Mouse (Mus musculus) forebrain, embryonic 14.5 days (tissue): Measurements from ENCODE around the gene Rnf152. TPM values are rescaled to one million over a fixed set of nuclear protein-coding genes. Genes with fewer than 3 reads are reported as not detected.

Experiments
- ATAC-seq: fragments of 200-750 bp; cut with Nextera tagmentation; 2 replicates; pipeline ENCODE4 v1.8.0; 2017; ENCODE audit warnings: mild to moderate bottlenecking, moderate library complexity
- DNase-seq: peaks from one replicate; pipeline ENCODE4 v3.0.0-alpha.2; 2015; ENCODE audit warnings: low spot score
- H3K27ac ChIP-seq: fragments of 300-500 bp; sonication (generic); 2 replicates; pipeline ENCODE4 v1.5.1; 2014; ENCODE audit warnings: low read depth, mild to moderate bottlenecking, control low read depth, low read length, moderate library complexity
- H3K27me3 ChIP-seq: fragments of 300-500 bp; sonication (generic); replicated peaks from 2 replicates; pipeline ENCODE4 v1.6.1; 2014; ENCODE audit warnings: low read length, control low read depth, mixed read lengths; ENCODE audit not compliant: control insufficient read depth, insufficient read depth
- H3K36me3 ChIP-seq: fragments of 300-500 bp; sonication (generic); 2 replicates; pipeline ENCODE4 v1.6.1; 2014; ENCODE audit warnings: low read length, control low read depth; ENCODE audit not compliant: control insufficient read depth, insufficient read depth
- H3K4me1 ChIP-seq: fragments of 300-500 bp; sonication (generic); 2 replicates; pipeline ENCODE4 v1.6.1; 2014; ENCODE audit warnings: antibody characterized with exemption, low read length, control low read depth; ENCODE audit not compliant: control insufficient read depth, insufficient read depth
- H3K4me2 ChIP-seq: fragments of 300-500 bp; sonication (generic); 2 replicates; pipeline ENCODE4 v1.6.1; 2014; ENCODE audit warnings: mild to moderate bottlenecking, control low read depth, low read length
- H3K4me3 ChIP-seq: fragments of 300-500 bp; sonication (generic); 2 replicates; pipeline ENCODE4 v1.5.1; 2014; ENCODE audit warnings: low read depth, low read length, control low read depth
- H3K9ac ChIP-seq: fragments of 300-500 bp; sonication (generic); 2 replicates; pipeline ENCODE4 v1.6.1; 2014; ENCODE audit warnings: mild to moderate bottlenecking, low read length, control low read depth, moderate library complexity
- H3K9me3 ChIP-seq: fragments of 300-500 bp; sonication (generic); replicated peaks from 2 replicates; pipeline ENCODE4 v1.6.1; 2016; ENCODE audit warnings: low read length, control low read depth, mixed read lengths; ENCODE audit not compliant: control insufficient read depth
- WGBS: fragments of 180-500 bp; shearing (Covaris S2); extraction: QIAGEN DNeasy Blood & Tissue Kit; methylation state at CpG from one replicate; pipeline ENCODE4 v1.1.7; 2014; 5-methylcytosine and 5-hydroxymethylcytosine counted together
- polyA plus RNA-seq: library from polyadenylated mRNA; unstranded; fragments of >200 nt; fragmentation: Nextera tagmentation; extraction: Ambion mirVana; gene quantifications from 2 replicates; pipeline ENCODE4 v1.2.1, GENCODE M21; 2014

Gene Rnf152
- polyA plus RNA-seq = 4.9 and 7.4 TPM in 2 replicates

GRCm38 (mm10) chr1:105356291-105357011, at the start of gene Rnf152:
Gene Rnf152, minus strand, starts transcription at chr1:105356710.
- no peaks in the 10 kb centered on the region for H3K36me3 ChIP-seq
- no peaks in the 10 kb centered on the region; the same call in 1 of the 2 replicates for H3K4me1 ChIP-seq
- H3K27me3 ChIP-seq = no peaks in the 10 kb centered on the region
- DNase-seq (no peak), ATAC-seq (peak; percentile 76)
- H3K9me3 ChIP-seq = no peaks in the 10 kb centered on the region
- H3K27ac ChIP-seq = peak within 1 kb of the TSS; percentile 56
- peak within 1 kb of the TSS; percentile 87 for H3K4me2 ChIP-seq
- under 1% methylated on average over 58 of the region's 58 CpGs for WGBS
- H3K9ac ChIP-seq = peak within 1 kb of the TSS; percentile 84
- H3K4me3 ChIP-seq = peak within 1 kb of the TSS; percentile 70

- ATAC-seq = no peak
- Histone ChIP-seq H3K27me3 (no peaks in the 10 kb centered on the region), H3K4me3 (no peak overlapping the region), H3K4me1 (no peaks in the 10 kb centered on the region), H3K27ac (no peak overlapping the region), H3K36me3 (no peaks in the 10 kb centered on the region), H3K4me2 (no peak overlapping the region), H3K9me3 (no peaks in the 10 kb centered on the region), H3K9ac (no peak overlapping the region)
- WGBS = 79% methylated on average over 1 of the region's 1 CpGs
- DNase-seq = no peak
Measured at GRCm38 (mm10) chr1:105402853-105403252, 46.3 kb upstream of the Rnf152 start.

GRCm38 (mm10) chr1:105384141-105384937, 27.8 kb upstream of the Rnf152 start:
- no peak overlapping the region for H3K9ac ChIP-seq
- H3K27me3 ChIP-seq = no peaks in the 10 kb centered on the region
- no peak overlapping the region for H3K4me2 ChIP-seq
- H3K27ac ChIP-seq = no peak overlapping the region
- no peak overlapping the region for H3K4me3 ChIP-seq
- H3K36me3 ChIP-seq = no peaks in the 10 kb centered on the region
- no peaks in the 10 kb centered on the region for H3K4me1 ChIP-seq
- H3K9me3 ChIP-seq = no peaks in the 10 kb centered on the region
- 64% methylated on average over 4 of the region's 4 CpGs for WGBS
- DNase-seq (peak; percentile 8), ATAC-seq (no peak)

- no peaks in the 10 kb centered on the region for H3K36me3 ChIP-seq
- no peak overlapping the region for H3K4me3 ChIP-seq
- no peaks in the 10 kb centered on the region for H3K4me1 ChIP-seq
- no peaks in the 10 kb centered on the region for H3K9me3 ChIP-seq
- H3K4me2 ChIP-seq = no peak overlapping the region
- no peak overlapping the region for H3K27ac ChIP-seq
- no peak overlapping the region for H3K9ac ChIP-seq
- no peaks in the 10 kb centered on the region for H3K27me3 ChIP-seq
- peak; percentile 48; the same call in 1 of the 2 replicates for ATAC-seq
- DNase-seq = peak; percentile 32
Measured at GRCm38 (mm10) chr1:105377546-105377945, 21.0 kb upstream of the Rnf152 start.

- no peak overlapping the region for H3K4me2 ChIP-seq
- H3K9me3 ChIP-seq = no peaks in the 10 kb centered on the region
- 95% methylated on average over 4 of the region's 4 CpGs for WGBS
- no peak overlapping the region for H3K4me3 ChIP-seq
- no peaks in the 10 kb centered on the region for H3K27me3 ChIP-seq
- no peak overlapping the region for H3K9ac ChIP-seq
- H3K36me3 ChIP-seq = no peaks in the 10 kb centered on the region
- no peaks in the 10 kb centered on the region for H3K4me1 ChIP-seq
- no peak for DNase-seq
- ATAC-seq = no peak
- no peak overlapping the region for H3K27ac ChIP-seq
Measured at GRCm38 (mm10) chr1:105374618-105375017, 18.1 kb upstream of the Rnf152 start.

GRCm38 (mm10) chr1:105362701-105363100, 6.2 kb upstream of the Rnf152 start:
- H3K4me3 ChIP-seq = no peak overlapping the region

GRCm38 (mm10) chr1:105358896-105359295, 2.4 kb upstream of the Rnf152 start:
- Histone ChIP-seq H3K4me3 (no peak overlapping the region), H3K9ac (no peak overlapping the region), H3K27me3 (no peaks in the 10 kb centered on the region), H3K4me2 (no peak overlapping the region), H3K9me3 (no peaks in the 10 kb centered on the region), H3K36me3 (no peaks in the 10 kb centered on the region), H3K4me1 (no peaks in the 10 kb centered on the region; the same call in 1 of the 2 replicates), H3K27ac (no peak overlapping the region)
- ATAC-seq (no peak), DNase-seq (no peak)
- WGBS = 30% methylated on average over 4 of the region's 4 CpGs

More at GRCm38 (mm10) chr1:105362701-105363100, 6.2 kb upstream of the Rnf152 start:
- no peak overlapping the region for H3K27ac ChIP-seq
- no peak overlapping the region for H3K4me2 ChIP-seq
- DNase-seq (no peak), ATAC-seq (no peak)
- no peak overlapping the region for H3K9ac ChIP-seq
- no peaks in the 10 kb centered on the region for H3K36me3 ChIP-seq
- H3K27me3 ChIP-seq = no peaks in the 10 kb centered on the region
- no peaks in the 10 kb centered on the region for H3K4me1 ChIP-seq
- no peaks in the 10 kb centered on the region for H3K9me3 ChIP-seq

GRCm38 (mm10) chr1:105355910-105356290, 610 bp downstream of the Rnf152 start:
- WGBS = 0% methylated on average over 20 of the region's 23 CpGs
- Histone ChIP-seq H3K4me1 (no peaks in the 10 kb centered on the region; the same call in 1 of the 2 replicates), H3K4me3 (peak overlapping the region; percentile 70), H3K27me3 (no peaks in the 10 kb centered on the region), H3K9me3 (no peaks in the 10 kb centered on the region), H3K9ac (peak overlapping the region; percentile 84), H3K27ac (peak overlapping the region; percentile 40; the same call in 1 of the 2 replicates), H3K36me3 (no peaks in the 10 kb centered on the region), H3K4me2 (peak overlapping the region; percentile 87)
- peak; percentile 60 for ATAC-seq
- peak; percentile 56 for DNase-seq
